Mouse (Mus musculus) layer of hippocampus, adult 8-10 months (tissue): ENCODE results near the gene Brd7. TPM values are rescaled to one million over a fixed set of nuclear protein-coding genes. Genes with fewer than 3 reads are reported as not detected.

Experiments
- DNase-seq, 2 experiments: peaks; one replicate each; pipeline ENCODE4 v3.0.0; 2022; ENCODE audit warnings: low spot score in 2 of 2
- total RNA-seq, 4 experiments: library from RNA; stranded (reverse); gene quantifications; 2 replicates each; pipeline ENCODE4 v1.2.4; 2022

Gene Brd7
- total RNA-seq: 10 to 100 TPM; 36.2 to 51.8 (median 49.3) TPM

GRCm38 (mm10) chr8:88361708-88362428, at the start of gene Brd7:
Gene Brd7 (minus strand): TSS chr8:88362194.
- DNase-seq: peak; percentile 36 to 79

- DNase-seq: no peak
Measured at GRCm38 (mm10) chr8:88411461-88411860, 49.5 kb upstream of the Brd7 start.

- no peak for DNase-seq
Measured at GRCm38 (mm10) chr8:88409401-88409940, 47.5 kb upstream of the Brd7 start.

GRCm38 (mm10) chr8:88407716-88408115, 45.7 kb upstream of the Brd7 start:
- no peak for DNase-seq

- DNase-seq: no peak
Measured at GRCm38 (mm10) chr8:88398060-88398459, 36.1 kb upstream of the Brd7 start.

GRCm38 (mm10) chr8:88393298-88393697, 31.3 kb upstream of the Brd7 start:
- DNase-seq: no peak

GRCm38 (mm10) chr8:88390749-88391148, 28.8 kb upstream of the Brd7 start:
- no peak for DNase-seq

- DNase-seq: no peak
Measured at GRCm38 (mm10) chr8:88388691-88389239, 26.8 kb upstream of the Brd7 start.

- no peak for DNase-seq
Measured at GRCm38 (mm10) chr8:88387874-88388273, 25.9 kb upstream of the Brd7 start.

GRCm38 (mm10) chr8:88383164-88383556, 21.2 kb upstream of the Brd7 start:
- no peak for DNase-seq

GRCm38 (mm10) chr8:88382311-88383163, 20.5 kb upstream of the Brd7 start:
- DNase-seq: no peak

GRCm38 (mm10) chr8:88380497-88380896, 18.5 kb upstream of the Brd7 start:
- DNase-seq: no peak

- peak; percentile 12 to 36 for DNase-seq
Measured at GRCm38 (mm10) chr8:88376836-88377582, 15.0 kb upstream of the Brd7 start.

GRCm38 (mm10) chr8:88371522-88371921, 9.5 kb upstream of the Brd7 start:
- DNase-seq: no peak

GRCm38 (mm10) chr8:88369805-88370204, 7.8 kb upstream of the Brd7 start:
- DNase-seq: no peak

GRCm38 (mm10) chr8:88369221-88369620, 7.2 kb upstream of the Brd7 start:
- DNase-seq: no peak

GRCm38 (mm10) chr8:88362446-88363150, 604 bp upstream of the Brd7 start:
- no peak for DNase-seq

GRCm38 (mm10) chr8:88361044-88361707, 818 bp downstream of the Brd7 start:
- DNase-seq: peak in 1 of 2 experiments; percentile 10

- DNase-seq: no peak
Measured at GRCm38 (mm10) chr8:88359959-88360358, 2.0 kb downstream of the Brd7 start.

GRCm38 (mm10) chr8:88357946-88358345, 4.0 kb downstream of the Brd7 start:
- no peak for DNase-seq
